Mouse (Mus musculus): Measurements from ENCODE around the gene Tldc2.

Tldc2 gene

DNA sequence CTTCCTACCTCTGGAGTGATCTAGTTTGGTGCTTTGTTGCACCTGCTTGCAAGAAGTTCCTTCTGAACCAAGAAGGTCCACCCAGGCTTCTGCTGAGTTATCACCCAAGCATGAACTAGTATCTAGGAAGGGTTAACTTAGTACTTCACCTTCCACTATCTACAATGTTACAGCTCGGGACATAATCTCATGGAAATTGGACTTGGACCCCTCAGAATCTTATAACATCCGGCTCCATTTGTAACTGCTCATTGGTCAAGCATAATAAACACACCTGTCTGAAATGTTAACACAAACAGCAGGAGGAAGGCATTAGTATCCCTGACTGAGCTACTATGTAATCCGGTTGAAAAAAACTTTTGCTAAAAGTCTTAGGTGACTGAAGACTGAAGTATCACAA lies 40.5 kb downstream of the Tldc2 start:
- DNase-seq (ENCODE audit: low spot score), result no peak

DNA sequence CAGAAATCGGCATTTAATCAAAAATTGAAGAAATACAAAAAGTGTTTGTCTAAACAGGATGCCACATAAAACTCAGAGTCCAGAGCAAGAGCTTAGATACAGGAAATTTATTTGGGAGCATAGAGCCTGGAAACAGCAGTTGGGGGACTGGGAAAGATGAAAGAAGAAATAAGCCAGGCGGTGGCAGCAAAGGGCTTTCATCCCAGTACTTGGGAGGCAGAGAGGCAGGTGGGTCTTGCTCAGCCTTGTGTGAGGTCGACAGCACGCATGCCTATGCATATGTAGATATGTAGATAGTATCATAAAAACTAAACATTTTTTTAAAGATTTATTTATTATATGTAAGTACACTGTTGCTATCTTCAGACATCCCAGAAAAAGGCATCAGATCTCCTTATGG lies 41.2 kb downstream of the Tldc2 start:
- peak; percentile 37 for DNase-seq (ENCODE audit: low spot score)

DNA sequence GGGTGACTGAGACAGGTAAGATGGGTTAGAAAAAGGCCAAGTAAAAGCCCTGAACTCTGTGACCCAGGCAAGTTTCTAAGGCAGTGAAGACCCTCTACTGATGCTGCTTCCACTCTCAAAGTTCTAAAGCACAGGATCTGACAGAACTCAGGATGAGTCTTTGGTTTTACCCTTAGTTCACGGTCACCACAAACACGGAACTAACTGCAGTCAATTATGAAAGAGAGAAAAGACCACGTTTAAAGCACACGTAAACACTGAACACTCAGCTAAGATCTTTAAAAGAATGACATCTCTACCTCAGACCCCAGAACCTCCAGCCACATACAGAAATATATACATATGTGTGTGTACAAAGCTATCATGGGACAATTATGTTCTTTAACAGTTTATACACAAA lies 42.2 kb downstream of the Tldc2 start:
- no peak for DNase-seq (ENCODE audit: low spot score)

DNA sequence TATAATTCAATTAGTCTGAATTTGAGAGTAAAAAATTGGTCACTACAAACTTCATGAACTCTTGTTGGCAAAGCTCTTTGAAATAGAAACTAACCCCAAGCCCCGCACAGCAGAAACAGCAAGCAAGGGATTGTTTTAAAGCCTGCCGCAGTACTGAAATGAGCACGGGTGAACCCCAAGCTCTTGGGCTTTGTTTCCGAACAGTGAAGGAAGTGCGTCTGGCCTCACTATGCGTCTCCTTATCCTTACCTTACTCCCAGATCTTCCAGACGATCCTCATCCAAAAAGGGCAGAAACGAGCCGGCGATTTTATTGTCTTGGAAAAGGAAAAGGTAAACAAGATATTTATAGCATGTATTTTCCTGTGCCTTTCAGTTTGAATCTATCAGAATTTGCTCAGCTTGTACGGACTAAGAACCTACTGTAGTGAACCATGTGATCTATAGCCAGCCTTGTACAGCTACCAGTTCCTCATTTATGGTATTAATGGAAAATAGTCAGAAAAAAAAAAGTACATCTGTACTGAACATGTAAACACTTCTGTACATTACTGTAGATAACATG lies 42.8 kb downstream of the Tldc2 start:
- DNase-seq (ENCODE audit: low spot score), result no peak

DNA sequence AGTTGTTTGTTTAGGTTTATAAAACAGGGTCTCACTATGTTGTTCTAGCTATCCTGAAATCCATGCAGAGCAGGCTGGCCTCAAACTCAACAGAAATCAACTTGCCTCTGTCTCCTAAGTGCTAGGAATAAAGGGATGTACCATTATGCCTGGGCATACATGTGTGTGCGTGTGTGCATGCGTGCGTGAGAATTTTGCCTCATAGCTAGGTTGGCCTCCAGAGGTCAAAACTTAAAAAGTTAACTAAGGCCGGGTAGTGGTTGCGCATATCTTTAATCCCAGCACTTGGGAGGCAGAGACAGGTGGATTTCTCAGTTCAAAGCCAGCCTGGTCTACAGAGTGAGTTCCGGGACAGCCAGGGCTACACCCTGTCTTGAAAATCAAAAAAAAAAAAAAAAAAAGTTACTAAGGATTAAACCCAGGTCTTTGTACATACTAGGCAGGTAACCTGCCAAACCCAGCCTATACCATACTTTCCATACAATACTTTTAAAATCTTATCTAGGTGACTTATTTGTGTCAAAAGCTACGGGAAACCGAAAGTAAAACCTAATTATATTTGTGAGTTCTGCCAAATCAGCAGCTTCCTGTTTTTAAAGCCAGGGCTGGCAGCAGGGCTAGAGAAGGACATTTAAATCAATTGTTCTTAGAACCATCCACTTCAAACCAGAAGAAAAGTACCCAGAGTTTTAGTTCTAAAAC lies 44.1 kb downstream of the Tldc2 start:
- DNase-seq (ENCODE audit: low spot score), result peak; percentile 51

DNA sequence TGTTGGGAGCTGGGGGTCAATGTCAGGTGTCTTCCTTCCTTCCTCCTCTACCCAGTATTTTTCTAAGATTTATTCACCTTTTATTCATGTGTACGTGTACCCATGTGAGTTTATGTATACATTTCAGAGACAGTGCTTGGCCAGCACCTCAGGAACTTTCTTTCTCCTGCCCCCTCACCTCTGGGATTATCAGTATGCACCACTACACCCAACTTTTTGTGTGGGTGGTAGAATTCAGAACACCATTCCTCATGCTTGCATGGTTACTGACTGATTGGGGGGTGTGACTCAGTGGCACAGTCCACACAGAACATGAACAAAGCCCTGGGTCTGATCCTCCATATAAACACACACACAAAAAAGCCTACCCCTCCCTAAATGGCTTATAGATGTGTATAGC lies 45.2 kb downstream of the Tldc2 start:
- no peak for DNase-seq (ENCODE audit: low spot score)

DNA sequence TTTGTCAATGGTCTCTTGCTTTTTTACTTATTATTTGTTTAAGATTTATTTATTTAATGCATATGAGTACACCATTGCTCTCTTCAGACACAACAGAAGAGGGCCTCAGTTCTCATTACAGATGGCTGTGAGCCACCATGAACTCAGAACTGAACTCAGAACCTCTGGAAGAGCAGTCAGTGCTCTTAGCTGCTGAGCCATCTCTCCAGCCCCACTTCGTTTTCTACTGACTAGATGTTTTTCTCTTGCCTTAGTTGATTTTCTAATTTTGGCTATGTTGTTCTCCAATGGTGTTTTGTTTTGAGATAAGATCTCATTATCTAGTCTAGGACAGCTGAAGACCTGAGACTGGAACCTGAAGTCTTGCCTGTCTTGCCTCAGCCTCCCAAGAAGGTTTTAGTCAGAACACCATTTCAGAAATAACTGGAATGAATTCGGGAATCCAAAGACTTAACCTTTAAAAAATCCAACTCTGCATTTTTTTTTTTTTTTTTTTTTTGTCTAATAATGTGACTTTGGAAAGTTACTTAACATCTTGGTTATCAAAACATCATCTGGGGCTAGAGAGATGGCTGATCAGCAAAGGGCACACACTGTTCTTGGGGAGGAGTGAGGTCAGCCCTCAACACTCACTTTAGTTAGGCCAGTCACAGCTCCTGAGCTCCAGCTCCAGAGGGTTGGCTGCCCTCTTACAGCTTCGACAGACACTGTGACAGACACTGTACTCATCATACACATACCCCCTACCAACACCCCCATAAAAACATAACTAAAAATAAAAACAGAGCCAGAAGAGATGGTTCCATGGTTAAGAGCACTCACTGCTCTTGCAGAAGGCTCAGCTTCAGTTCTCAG lies 46.1 kb downstream of the Tldc2 start:
- no peak for DNase-seq (ENCODE audit: low spot score)

DNA sequence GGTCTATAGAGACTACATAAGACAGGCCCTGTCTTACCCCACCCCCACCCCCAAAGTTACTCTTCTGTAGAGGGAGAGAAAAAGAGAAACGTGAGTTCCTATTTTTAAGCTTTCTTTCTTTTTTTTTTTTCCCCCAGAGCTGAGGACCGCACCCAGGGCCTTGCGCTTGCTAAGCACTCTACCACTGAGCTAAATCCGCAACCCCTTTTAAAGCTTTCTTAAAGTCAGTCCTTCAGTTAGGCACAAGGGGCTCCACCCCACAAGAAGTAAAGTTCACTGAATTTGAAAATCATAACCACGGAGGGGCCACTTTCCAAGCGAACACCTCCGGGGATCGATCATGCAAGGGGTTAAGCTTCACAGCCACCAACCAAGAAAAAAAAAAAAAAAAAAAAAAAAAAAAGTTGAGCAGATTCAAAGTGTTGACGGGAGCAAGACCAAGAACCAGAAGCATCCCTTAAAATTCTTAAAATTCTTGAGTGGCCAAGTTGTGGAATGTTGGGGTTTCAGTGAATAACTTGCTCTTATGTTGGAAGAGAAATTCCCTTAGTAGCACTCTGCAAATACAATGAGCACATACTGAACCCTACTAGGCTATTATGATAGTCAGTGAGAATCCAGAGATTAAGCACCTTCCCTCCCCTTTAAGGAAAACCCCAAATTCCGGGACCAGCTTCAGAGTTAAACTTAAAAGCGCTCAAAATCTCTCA lies 47.1 kb downstream of the Tldc2 start:
- DNase-seq (ENCODE audit: low spot score), result no peak

DNA sequence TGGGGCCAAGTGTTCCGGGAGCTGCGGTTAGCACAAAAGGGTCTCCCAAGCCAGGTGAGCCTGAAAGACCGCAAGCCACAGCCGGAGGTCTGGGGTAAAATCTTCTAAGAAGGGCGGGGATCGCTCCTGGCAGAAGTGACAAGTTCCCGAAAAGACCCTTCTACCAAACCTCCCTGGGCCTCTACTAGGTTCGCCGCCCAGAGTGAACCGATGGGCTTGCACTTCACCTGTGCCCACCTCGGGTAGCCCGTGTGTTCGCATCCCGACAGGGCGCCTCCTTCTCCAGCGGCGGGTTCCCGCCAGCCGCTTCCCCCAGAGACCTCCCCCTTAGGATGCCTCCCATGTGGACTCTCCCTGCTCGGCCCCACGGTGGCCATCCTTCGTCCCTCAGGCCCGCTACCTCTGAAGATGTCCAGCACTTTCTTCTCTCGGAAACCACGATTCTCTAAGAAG lies 47.6 kb downstream of the Tldc2 start:
- no peak for DNase-seq (ENCODE audit: low spot score)

DNA sequence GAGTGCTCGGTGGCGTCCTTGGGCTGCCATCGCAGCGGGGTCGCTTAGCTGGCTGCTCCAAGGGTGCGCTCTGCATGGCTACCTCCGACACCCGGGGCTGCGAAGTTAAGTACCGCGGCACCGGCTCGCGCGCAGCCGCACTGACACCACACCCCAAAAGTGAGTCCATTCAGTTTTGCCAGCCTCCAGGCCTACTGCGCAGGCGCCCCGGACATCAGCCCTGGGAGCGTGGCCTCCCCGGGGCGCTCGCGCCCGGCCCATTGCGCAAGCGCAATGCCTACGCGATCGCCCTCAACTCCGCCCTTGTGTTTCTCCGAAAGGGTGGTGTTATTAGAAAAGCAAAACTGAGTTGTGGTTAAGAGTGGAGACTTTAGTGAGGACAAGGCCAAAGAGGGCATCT lies 48.2 kb downstream of the Tldc2 start, which contains the start of gene Samhd1:
Samhd1 (minus strand) TSS at position 252 of the 400 bp plus-strand sequence.
- peak; percentile 95 for DNase-seq (ENCODE audit: low spot score)

DNA sequence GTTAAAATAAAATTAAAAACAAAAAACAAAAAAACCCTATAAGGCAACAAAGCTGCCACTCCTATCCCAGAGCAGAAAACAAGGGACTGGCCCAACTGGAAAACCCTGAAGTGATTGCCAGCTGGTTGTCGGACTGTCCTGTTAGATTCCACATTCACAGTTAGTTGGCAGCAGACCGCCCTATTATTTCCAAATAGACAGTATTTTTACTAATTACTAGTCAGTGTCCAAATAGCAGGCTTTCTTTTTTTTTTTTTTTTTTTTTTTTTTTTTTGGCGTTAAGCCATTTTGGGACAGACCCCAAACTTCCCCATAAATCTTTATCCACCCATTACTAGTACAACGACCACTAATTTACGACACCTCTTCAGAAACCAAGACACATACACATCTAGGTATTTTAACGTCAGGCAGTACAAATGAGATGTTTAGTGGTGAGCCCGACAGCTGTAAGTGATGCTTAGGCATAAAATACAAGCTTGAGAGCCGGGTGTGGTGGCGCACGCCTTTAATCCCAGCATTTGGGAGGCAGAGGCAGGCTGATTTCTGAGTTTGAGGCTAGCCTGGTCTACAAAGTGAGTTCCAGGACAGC lies 48.8 kb downstream of the Tldc2 start:
- peak; percentile 55 for DNase-seq (ENCODE audit: low spot score)

DNA sequence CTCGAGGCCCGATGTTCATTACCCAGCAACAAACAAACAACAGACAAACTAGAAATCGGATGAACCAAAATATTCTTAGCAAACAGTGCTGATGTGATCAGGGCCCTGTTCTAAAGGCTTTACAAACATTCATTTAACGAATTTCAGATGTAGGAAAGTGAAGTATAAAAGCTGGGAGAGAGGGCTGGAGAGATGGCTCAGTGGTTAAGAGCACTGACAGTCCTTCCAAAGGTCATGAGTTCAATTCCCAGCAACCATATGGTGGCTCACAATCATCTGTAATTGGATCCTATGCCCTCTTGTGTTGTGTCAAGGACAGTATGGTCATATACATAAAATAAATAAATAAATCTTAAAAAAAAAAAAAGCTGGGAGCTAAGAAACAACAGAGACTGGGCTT lies 49.3 kb downstream of the Tldc2 start:
- DNase-seq (ENCODE audit: low spot score), result peak; percentile 31

DNA sequence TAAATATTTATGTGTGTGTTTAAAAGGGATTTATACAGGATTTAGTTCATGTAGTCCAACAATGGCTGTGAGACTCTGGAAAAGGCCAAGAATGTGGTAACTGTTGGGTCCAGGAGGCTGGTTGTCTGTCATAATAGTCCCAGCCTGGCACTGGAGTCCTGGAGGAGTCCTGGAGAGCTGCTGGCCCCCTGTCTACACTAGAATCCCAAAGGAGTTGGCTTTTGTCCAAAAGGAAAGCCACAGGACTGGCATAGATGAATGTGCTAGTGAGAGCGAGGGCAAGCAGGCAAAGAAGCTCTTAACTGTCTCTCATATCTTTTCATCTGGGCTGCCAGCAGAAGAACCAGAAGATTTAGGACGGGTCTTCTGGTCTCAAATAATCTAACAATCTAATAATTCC lies 49.8 kb downstream of the Tldc2 start:
- peak; percentile 87 for DNase-seq (ENCODE audit: low spot score)

DNA sequence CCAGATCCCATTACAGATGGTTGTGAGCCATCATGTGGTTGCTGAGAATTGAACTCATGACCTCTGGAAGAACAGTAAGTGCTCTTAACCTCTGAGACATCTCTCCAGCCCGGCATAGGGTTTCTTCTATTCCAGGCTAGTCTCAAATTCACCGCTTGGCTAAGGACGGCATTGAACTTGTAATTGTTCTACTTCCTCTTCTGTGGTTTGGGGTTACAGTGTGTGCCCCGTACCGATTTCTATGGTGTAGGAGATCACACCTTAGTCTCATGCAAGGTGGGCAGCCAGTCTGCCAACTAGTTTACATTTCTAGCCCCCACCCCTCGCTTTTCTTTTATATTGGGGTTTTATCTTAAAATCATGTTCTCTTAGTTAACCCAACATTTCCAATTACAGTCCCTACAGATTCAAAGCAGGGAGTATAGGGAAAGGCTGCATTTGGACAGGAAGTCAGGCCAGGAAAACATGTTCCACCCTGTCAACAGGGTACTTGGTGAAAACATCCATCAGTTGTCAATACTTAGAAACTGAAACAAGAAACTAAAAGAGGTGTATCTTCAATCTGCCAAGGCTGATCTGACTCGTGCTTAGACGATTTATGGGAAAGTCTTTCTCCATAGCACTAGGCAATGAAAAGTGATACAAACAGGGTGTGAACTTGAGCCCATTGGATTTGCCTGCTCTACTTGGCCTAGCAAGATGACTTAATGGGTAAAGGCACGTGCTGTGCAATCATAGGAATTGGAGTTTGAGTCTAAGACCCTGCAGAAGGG lies 51.3 kb downstream of the Tldc2 start:
- no peak for DNase-seq (ENCODE audit: low spot score)

DNA sequence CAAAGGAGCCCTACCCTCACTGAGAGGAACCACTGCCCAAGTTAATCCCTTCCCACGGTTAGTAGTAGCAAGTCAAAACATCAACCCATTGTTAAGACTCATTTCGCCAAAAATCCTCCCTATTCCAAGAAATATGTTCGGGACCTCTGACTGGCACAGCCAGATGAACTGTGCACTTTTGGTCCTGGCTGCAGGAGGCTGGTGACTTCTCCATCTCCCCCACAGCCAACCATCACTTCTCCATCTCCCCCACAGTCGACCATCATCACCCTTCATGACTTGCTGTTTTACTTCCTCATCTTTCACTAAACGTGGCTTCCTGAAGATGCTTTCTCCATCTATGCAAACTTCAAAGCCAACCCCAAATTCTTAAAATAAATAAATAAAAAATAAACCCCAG lies 52.0 kb downstream of the Tldc2 start:
- DNase-seq (ENCODE audit: low spot score), result no peak

DNA sequence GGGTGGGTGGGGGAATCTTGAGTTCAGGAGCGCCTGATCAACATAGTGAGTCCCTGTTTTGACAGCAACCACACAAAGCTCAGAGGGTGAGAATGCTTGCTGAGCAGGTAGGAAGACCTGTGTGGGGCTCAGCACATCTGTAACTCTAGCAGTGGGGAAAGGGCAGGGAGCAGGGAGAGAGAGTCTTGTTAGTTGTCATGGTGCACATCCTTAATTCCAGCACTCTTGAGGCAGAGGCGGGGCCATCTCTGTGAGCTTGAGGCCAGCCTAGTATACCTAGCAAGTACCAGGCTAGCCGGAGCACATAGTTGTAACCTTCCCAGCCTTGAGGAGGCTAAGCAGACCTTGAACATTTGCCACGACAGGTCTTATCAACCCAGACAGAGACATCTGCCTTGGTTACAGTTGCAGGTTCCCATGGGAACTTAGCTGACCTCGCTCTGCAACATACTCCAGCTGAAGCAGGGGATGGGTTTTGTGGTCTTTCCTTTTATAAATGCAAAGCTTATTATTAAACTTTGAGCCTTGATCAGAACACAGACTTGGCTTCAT lies 52.5 kb downstream of the Tldc2 start:
- no peak for DNase-seq (ENCODE audit: low spot score)

DNA sequence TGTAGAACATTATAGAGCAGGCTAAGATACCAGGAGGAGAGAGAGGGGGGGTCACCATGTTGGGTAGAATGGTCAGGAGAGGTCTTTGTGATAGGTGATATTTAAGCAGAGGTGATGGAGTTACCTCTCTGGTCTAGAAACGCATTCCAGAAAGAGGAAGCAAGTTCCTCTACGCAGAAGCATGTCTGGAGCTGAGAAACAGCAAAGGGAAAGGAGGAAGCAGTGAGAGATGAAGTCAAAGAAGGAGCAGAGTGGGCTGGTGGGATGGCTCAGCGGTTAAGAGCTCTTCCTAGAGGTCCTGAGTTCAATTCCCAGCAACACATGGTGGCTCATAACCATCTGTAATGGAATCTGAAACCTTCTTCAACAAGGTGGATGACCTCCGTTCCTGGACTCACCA lies 55.1 kb downstream of the Tldc2 start:
- no peak for DNase-seq (ENCODE audit: low spot score)

DNA sequence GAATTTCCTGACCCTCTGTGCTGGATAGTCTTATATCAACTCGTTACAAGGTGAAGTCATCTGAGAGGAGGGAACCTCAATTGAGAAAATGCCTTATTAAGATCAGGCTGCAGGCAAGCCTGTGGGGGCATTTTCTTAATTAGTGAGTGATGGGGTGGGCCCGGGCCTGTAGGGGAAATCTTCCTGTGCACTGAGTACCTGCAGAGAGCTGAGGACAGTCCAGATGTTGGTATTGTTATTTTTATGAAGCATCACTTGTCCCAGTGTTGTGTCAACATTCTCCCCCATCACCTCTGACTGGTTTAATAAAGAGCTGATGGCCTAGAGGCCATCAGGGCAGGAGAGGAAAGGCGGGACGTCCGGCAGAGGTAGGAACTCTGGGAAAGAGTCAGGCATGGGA lies 57.3 kb downstream of the Tldc2 start:
- DNase-seq (ENCODE audit: low spot score), result no peak

DNA sequence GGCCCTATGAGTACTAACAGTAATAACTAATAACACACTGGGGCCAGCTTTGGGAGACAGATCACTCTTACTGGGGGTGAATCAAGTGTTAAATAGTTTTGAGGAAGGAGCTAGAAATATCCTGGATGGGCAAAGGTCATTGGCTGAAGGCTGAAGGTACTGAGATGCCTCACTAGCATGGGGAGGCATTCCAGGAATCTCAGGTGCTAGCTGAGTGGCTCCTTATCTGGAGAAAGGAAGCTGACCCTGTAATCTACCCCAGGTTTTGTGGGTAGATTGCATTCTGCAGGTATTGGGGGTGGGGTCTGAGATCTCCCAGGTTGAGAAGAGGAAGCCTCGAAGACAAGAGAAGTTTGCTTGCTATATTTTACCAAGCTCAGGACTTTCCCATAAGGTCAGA lies 58.3 kb downstream of the Tldc2 start:
- no peak for DNase-seq (ENCODE audit: low spot score)

Measured in MN1 (cell line).